Comparison of ENCODE assay signal across 12 mouse cellular contexts in genomic region chr1:101386294-101386693, GRCm38 (mm10).
"Had no signal": no experiment of that assay in that cellular context is flagged by ENCODE, and none has a peak within 500 bp of the region (broad histone marks: within the 10 kb centered on the region; RNA-seq: fewer than 3 reads in every experiment).

No protein-coding gene starts in this region.

- DNase-seq: left cerebral cortex, postnatal 4 days; liver; liver, embryonic 13.5 days; liver, postnatal 0 days; lung, adult 18-20 months; lung, adult 2 months; lung, embryonic 14.5 days; lung, postnatal 10 days; lung, postnatal 14 days; lung, postnatal 36 days; lung, postnatal 4 days; midbrain, embryonic 14.5 days had no signal
